Mouse (Mus musculus) olfactory bulb, adult 2 months (tissue): Measurements from ENCODE around the gene Ak8. TPM values are rescaled to one million over a fixed set of nuclear protein-coding genes. Genes with fewer than 3 reads are reported as not detected.

Experiments
- H3K27ac ChIP-seq: fragments of 200-500 bp; 2 replicates; pipeline ENCODE4 v1.5.1; 2012; ENCODE audit warnings: low read depth, low read length; ENCODE audit not compliant: insufficient read depth
- H3K4me1 ChIP-seq: fragments of 200-500 bp; 2 replicates; pipeline ENCODE4 v1.6.1; 2012; ENCODE audit warnings: low read length; ENCODE audit not compliant: control insufficient read depth, insufficient read depth
- H3K4me3 ChIP-seq: fragments of 200-500 bp; 2 replicates; pipeline ENCODE4 v1.5.1; 2012; ENCODE audit warnings: mild to moderate bottlenecking, low read depth, low read length, moderate library complexity; ENCODE audit not compliant: insufficient read depth
- CTCF ChIP-seq: fragments of 200-500 bp; IDR thresholded peaks from 2 replicates; pipeline ENCODE4 v1.5.1; 2012; ENCODE audit warnings: low read depth, mild to moderate bottlenecking, low read length, moderate library complexity; ENCODE audit not compliant: insufficient read depth
- POLR2A ChIP-seq: fragments of 200-500 bp; IDR thresholded peaks from 2 replicates; pipeline ENCODE4 v1.6.1; 2012; ENCODE audit warnings: mild to moderate bottlenecking, low read depth, low read length, moderate library complexity; ENCODE audit not compliant: insufficient read depth
- WGBS: fragments of 180-500 bp; shearing (Covaris S2); methylation state at CpG from one replicate; pipeline ENCODE4 v1.1.7; 2018; 5-methylcytosine and 5-hydroxymethylcytosine counted together
- polyA plus RNA-seq: library from polyadenylated mRNA; stranded (reverse); fragments of >200 nt; gene quantifications from 2 replicates; pipeline ENCODE4 v1.2.4, GENCODE M21; 2012; ENCODE audit warnings: low replicate concordance; ENCODE audit not compliant: missing spikeins, insufficient read depth, insufficient read length

The Ak8 gene
- polyA plus RNA-seq, 1 experiment, result not detected

DNA sequence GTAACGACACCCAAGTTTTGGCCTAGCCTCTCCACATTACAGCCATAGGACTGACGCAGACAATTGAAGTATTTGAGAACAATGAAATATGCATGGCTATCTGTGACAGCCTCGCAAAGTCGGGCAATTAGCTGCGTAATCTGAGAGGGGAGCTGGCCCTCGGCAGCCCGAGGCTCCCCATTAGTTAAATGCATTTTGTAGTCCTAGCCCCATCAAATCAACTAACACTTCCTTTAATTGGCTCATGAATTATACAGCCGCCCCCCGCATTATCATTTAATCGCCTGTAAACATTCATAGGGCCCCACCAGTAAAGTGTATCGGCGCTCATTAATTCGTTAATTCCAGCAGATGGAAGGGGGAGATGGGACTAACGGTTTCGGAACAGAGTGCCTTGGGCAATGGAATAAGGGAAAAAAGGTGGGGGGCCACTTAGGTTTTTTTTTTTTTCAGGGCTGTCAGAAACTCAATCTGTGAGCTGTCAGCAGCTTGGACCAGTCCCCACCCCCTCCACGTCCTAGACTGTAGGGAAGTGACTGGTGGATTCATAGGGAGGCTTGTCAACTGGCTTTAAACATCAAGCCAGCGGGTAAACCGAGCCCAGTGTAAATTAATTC is 97.6 kb downstream of the Ak8 start:
- Histone ChIP-seq H3K27ac (no peak overlapping the region), H3K4me1 (no peaks in the 10 kb centered on the region), H3K4me3 (no peak overlapping the region)
- 29% methylated on average over 18 of the region's 18 CpGs for WGBS
- TF ChIP-seq CTCF, result no peak
- TF ChIP-seq POLR2A, result no peak

DNA sequence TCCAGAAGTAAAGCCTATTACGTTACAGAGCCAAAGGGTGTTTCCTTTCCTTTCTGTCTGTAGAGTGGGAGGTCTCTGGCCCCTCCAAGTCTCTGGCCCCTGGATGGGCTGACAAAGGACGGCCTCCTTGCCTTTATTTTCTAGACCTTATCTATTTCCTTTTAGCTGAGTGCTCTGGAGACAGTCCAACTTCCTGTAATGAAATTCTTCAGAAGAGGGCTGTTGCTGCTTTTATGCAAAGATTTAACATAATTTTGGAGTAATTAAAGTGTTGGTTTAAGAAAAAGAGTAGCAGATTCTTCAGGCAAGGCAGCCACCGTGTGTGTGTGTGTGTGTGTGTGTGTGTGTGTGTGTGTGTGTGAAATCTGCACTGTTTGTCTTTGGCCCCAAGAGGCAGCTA is 98.4 kb downstream of the Ak8 start:
- no peak overlapping the region for H3K4me3 ChIP-seq
- 17% methylated on average over 3 of the region's 3 CpGs for WGBS
- no peaks in the 10 kb centered on the region for H3K4me1 ChIP-seq
- no peak for TF ChIP-seq CTCF
- no peak for TF ChIP-seq POLR2A
- no peak overlapping the region for H3K27ac ChIP-seq

DNA sequence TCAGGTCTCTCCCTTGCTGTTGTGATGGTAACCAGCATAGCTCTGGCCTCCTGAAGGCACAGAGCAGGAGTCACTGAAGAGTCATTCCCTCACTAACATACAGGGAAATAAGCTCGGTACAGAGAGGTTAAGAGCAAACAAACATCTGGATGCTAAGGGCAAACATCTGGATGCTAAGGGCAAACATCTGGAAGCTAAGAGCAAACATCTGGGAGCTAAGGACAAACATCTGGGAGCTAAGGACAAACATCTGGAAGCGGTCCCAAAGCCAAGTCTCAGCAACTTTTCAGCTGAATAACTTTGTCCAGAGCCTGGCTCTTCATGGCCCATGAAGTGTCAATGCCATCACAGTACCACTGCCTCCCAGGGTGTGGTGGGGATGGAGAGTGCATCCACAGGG is 99.6 kb downstream of the Ak8 start:
- no peaks in the 10 kb centered on the region for H3K4me1 ChIP-seq
- no peak overlapping the region for H3K4me3 ChIP-seq
- no peak overlapping the region for H3K27ac ChIP-seq
- 86% methylated on average over 2 of the region's 2 CpGs for WGBS
- TF ChIP-seq CTCF (no peak), POLR2A (no peak)

DNA sequence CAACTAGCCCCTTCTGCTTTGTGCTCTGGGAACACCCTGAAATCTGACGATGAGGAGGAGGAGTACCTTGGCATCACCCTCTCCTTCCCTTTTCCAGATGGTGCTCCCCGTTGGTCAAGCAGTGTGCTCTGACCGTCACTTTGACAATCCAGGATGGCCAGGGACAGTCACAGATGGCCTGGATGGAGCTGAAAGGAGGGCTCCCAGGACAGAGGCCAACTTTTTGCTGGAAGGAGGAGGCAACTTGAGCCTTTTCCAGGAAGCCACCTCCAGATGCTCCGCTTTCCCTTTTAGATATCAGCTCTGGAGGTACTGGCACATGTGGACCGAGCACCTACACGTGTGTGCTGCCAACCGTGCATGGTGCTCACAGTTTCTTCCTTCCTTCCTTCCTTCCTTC is 103.4 kb downstream of the Ak8 start:
- no peak overlapping the region for H3K4me3 ChIP-seq
- H3K27ac ChIP-seq, result no peak overlapping the region
- WGBS, result 86% methylated on average over 7 of the region's 7 CpGs
- TF ChIP-seq CTCF (no peak), POLR2A (no peak)
- H3K4me1 ChIP-seq, result no peaks in the 10 kb centered on the region

DNA sequence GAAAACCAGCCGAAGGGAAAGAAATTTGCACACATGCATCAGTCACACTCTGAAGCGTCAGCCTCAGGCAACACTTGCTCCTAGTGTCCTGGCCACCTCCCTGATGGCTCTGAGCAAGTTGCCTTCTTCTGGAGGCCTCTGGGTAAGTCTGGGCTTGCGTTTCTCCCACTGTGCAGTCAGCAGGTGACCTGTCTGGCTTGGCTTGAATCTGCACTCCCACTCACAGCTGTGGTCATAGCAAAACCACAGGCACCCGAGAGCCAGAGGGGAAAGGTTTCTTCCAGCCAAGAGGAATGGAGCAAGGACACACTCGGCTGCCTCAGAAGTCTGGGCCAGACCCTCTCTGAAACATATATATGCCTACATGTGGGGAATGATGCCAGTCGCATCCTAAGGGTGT is 108.9 kb downstream of the Ak8 start:
- H3K27ac ChIP-seq, result no peak overlapping the region
- H3K4me3 ChIP-seq, result no peak overlapping the region
- H3K4me1 ChIP-seq, result no peaks in the 10 kb centered on the region
- 83% methylated on average over 6 of the region's 6 CpGs for WGBS
- TF ChIP-seq CTCF (no peak), POLR2A (no peak)

DNA sequence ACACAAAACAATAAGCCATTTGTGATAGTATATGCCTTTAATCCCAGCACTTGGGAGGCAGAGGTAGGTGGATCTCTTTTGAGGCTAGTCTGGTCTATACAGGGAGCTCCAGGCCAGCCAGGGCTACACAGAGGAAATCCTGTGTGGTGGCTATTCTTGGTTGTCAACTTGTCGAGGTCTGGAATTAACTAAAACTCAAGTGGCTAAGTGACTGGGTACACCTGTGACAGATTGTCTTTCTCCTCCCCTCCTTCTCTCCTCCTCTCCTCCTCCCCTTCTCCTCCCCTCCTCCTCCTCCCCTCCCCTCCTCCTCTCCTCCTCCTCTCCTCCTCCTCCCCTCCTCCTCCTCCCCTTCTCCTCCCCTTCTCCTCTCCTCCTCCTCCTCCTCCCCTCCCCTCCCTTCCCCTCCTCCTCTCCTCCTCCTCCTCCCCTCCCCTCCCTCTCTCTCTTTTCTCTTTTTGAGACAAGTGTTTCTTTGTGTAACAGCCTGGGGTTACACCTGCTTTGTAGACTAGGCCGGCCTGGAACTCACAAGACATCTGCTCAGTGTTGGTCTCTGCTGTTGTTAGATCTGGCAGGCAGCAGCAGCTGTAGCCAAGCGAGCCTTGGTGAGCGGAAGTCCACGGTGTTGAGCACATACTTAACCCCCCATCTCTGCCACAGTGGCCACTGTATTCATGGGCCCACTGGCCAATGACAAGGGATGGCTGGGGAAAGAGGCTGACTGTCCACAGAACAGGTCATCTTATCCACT is 110.5 kb downstream of the Ak8 start:
- no peak overlapping the region for H3K27ac ChIP-seq
- H3K4me3 ChIP-seq, result no peak overlapping the region
- TF ChIP-seq POLR2A (no peak), CTCF (no peak)
- 28% methylated on average over 5 of the region's 5 CpGs for WGBS
- H3K4me1 ChIP-seq, result no peaks in the 10 kb centered on the region

DNA sequence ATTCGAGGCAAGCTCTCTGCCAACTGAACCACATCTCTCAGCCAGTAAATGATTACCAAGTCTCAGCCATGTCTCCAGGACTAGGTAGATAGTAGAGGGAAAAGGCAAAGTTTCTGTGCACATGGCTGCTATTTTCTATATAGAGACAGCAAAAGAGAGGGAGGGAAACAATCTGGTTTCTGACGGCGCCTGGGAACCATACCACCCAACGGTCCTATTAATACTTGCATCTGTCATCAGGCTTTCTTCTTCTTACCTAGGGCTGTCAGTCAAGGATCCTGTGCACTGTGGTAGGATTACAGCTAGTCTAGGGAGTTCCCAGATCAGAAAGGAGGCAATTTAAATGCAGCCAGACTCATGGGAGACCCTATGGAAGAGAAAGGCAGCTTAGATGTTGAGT is 118.9 kb downstream of the Ak8 start:
- 83% methylated on average over 4 of the region's 4 CpGs for WGBS
- Histone ChIP-seq H3K4me1 (no peaks in the 10 kb centered on the region), H3K4me3 (no peak overlapping the region), H3K27ac (no peak overlapping the region)
- TF ChIP-seq CTCF (no peak), POLR2A (no peak)

DNA sequence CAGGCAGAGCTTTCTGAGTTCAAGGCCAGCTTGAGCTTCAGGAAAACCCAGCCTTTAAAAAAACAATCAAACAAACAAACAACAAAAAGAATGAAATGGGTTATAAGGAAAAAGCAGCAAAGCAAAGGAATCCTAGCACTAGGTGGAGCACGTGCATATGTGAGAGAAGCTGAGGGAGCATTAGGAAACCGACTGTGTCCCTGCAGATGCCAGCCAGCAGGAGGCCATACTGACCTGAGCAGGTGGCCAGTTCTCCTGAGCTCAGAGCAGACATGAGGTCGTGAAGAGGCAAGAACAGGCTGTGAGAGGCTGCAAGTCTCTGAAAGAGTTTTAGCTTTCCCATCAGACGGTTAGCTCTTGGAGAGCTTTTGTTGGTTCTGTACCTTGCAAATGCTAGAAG is 129.3 kb downstream of the Ak8 start:
- H3K4me3 ChIP-seq, result no peak overlapping the region
- no peak for TF ChIP-seq POLR2A
- no peak for TF ChIP-seq CTCF
- 41% methylated on average over 4 of the region's 4 CpGs for WGBS
- no peak overlapping the region for H3K27ac ChIP-seq
- peaks cover 5% of the 10 kb centered on the region; the same call in 1 of the 2 replicates for H3K4me1 ChIP-seq

DNA sequence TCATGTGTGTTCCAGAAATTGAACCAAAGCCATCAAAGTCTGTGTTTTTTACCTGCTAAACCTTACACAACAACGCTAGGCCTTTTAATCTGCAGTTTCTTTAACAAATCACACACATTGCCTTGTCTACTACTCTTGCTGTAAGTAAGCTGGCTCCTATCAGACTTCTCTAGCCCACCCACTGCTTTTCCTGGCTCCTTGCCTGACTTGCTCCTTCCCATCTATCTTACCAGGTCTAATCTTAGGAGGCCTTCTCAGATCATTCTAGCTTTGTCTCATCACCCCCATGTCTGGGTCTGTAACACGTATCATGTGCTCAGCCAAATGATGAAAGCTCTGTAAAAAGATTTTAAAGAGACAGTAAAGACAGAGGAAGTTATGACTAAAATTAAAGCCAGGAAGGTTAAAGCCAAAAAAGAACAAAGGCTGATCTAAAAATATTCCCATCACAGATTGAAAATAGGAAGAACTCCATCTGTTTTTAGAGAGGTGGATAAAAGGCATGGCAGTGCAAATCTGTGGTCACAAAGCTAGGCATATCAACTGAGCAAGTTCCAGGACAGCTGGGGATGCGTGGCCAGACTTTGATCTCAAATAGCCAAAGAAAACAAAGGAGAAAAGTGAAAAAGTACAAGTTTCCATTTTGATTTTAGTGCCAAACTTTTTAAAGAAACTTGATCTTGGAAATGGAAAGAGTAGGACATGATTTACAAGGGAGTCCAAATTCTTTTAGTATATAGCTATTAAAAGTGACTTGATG is 136.4 kb downstream of the Ak8 start:
- 52% methylated on average over 3 of the region's 3 CpGs for WGBS
- H3K4me1 ChIP-seq, result peaks cover 5% of the 10 kb centered on the region; the same call in 1 of the 2 replicates
- no peak overlapping the region for H3K27ac ChIP-seq
- H3K4me3 ChIP-seq, result no peak overlapping the region
- no peak for TF ChIP-seq POLR2A
- TF ChIP-seq CTCF, result no peak
